Mouse (Mus musculus): Measurements from ENCODE around the gene Plgrkt. TPM values are rescaled to one million over a fixed set of nuclear protein-coding genes. Genes with fewer than 3 reads are reported as not detected.

The Plgrkt gene
- polyA plus RNA-seq, 1 experiment from 2014 or later, result 68.1 TPM

GRCm38 (mm10) chr19:29366226-29366968, 793 bp downstream of the Plgrkt start:
- Histone ChIP-seq H3K4me2 (replicated peaks; ENCODE audit: low read depth, low read length) (peak overlapping the region; percentile 70), H3K4me3 (ENCODE audit: low read depth, low read length) (peak overlapping the region; percentile 54), H3K4me1 (ENCODE audit: control insufficient read depth, insufficient read depth, low read length) (no peaks in the 10 kb centered on the region; the same call in 1 of the 2 replicates), H3K9ac (replicated peaks; ENCODE audit: low read depth, low read length) (peak overlapping the region; percentile 11; the same call in 1 of the 2 replicates), H3K36me3 (ENCODE audit: control insufficient read depth, insufficient read depth, low read length) (no peaks in the 10 kb centered on the region), H3K9me3 (ENCODE audit: control insufficient read depth, low read depth, low read length) (no peaks in the 10 kb centered on the region), H3K27me3 (ENCODE audit: control insufficient read depth, insufficient read depth, low read length) (no peaks in the 10 kb centered on the region), H3K27ac (ENCODE audit: low read length) (no peak overlapping the region)
- ATAC-seq (ENCODE audit: insufficient number of reproducible peaks, insufficient read depth, low FRiP score, low read depth), result no peak
- 49% methylated on average over 20 of the region's 20 CpGs for WGBS

- 25% methylated on average over 3 of the region's 3 CpGs for WGBS
- H3K4me1 ChIP-seq (ENCODE audit: control insufficient read depth, insufficient read depth, low read length), result peaks cover 7% of the 10 kb centered on the region
- H3K27ac ChIP-seq (ENCODE audit: low read length), result no peak overlapping the region
- H3K36me3 ChIP-seq (ENCODE audit: control insufficient read depth, insufficient read depth, low read length), result no peaks in the 10 kb centered on the region
- ATAC-seq (ENCODE audit: insufficient number of reproducible peaks, insufficient read depth, low FRiP score, low read depth), result no peak
- H3K9ac ChIP-seq (replicated peaks; ENCODE audit: low read depth, low read length), result no peak overlapping the region
- no peaks in the 10 kb centered on the region for H3K9me3 ChIP-seq (ENCODE audit: control insufficient read depth, low read depth, low read length)
- H3K4me3 ChIP-seq (ENCODE audit: low read depth, low read length), result no peak overlapping the region
- H3K4me2 ChIP-seq (replicated peaks; ENCODE audit: low read depth, low read length), result no peak overlapping the region
- no peaks in the 10 kb centered on the region for H3K27me3 ChIP-seq (ENCODE audit: control insufficient read depth, insufficient read depth, low read length)
Measured at GRCm38 (mm10) chr19:29365105-29365504, 2.1 kb downstream of the Plgrkt start.

- no peak overlapping the region for H3K4me3 ChIP-seq (ENCODE audit: low read depth, low read length)
- 69% methylated on average over 5 of the region's 5 CpGs for WGBS
- H3K27me3 ChIP-seq (ENCODE audit: control insufficient read depth, insufficient read depth, low read length), result no peaks in the 10 kb centered on the region
Measured at GRCm38 (mm10) chr19:29364076-29364475, 3.1 kb downstream of the Plgrkt start.

GRCm38 (mm10) chr19:29363557-29363956, 3.6 kb downstream of the Plgrkt start:
- Histone ChIP-seq H3K27ac (ENCODE audit: low read length) (no peak overlapping the region), H3K4me3 (ENCODE audit: low read depth, low read length) (no peak overlapping the region), H3K4me2 (replicated peaks; ENCODE audit: low read depth, low read length) (no peak overlapping the region), H3K9me3 (ENCODE audit: control insufficient read depth, low read depth, low read length) (no peaks in the 10 kb centered on the region), H3K27me3 (ENCODE audit: control insufficient read depth, insufficient read depth, low read length) (no peaks in the 10 kb centered on the region), H3K9ac (replicated peaks; ENCODE audit: low read depth, low read length) (no peak overlapping the region), H3K36me3 (ENCODE audit: control insufficient read depth, insufficient read depth, low read length) (no peaks in the 10 kb centered on the region), H3K4me1 (ENCODE audit: control insufficient read depth, insufficient read depth, low read length) (peaks cover 7% of the 10 kb centered on the region)
- 87% methylated on average over 7 of the region's 7 CpGs for WGBS
- no peak for ATAC-seq (ENCODE audit: insufficient number of reproducible peaks, insufficient read depth, low FRiP score, low read depth)

More at GRCm38 (mm10) chr19:29364076-29364475, 3.1 kb downstream of the Plgrkt start:
- no peak for ATAC-seq (ENCODE audit: insufficient number of reproducible peaks, insufficient read depth, low FRiP score, low read depth)
- H3K4me1 ChIP-seq (ENCODE audit: control insufficient read depth, insufficient read depth, low read length), result peaks cover 7% of the 10 kb centered on the region
- H3K4me2 ChIP-seq (replicated peaks; ENCODE audit: low read depth, low read length), result no peak overlapping the region
- no peak overlapping the region for H3K9ac ChIP-seq (replicated peaks; ENCODE audit: low read depth, low read length)
- no peaks in the 10 kb centered on the region for H3K9me3 ChIP-seq (ENCODE audit: control insufficient read depth, low read depth, low read length)
- H3K27ac ChIP-seq (ENCODE audit: low read length), result no peak overlapping the region
- no peaks in the 10 kb centered on the region for H3K36me3 ChIP-seq (ENCODE audit: control insufficient read depth, insufficient read depth, low read length)

GRCm38 (mm10) chr19:29362173-29362930, 4.8 kb downstream of the Plgrkt start:
- Histone ChIP-seq H3K9ac (replicated peaks; ENCODE audit: low read depth, low read length) (peak overlapping the region; percentile 22; the same call in 1 of the 2 replicates), H3K9me3 (ENCODE audit: control insufficient read depth, low read depth, low read length) (no peaks in the 10 kb centered on the region), H3K27ac (ENCODE audit: low read length) (no peak overlapping the region), H3K4me2 (replicated peaks; ENCODE audit: low read depth, low read length) (peak overlapping the region; percentile 63), H3K4me1 (ENCODE audit: control insufficient read depth, insufficient read depth, low read length) (peaks cover 7% of the 10 kb centered on the region), H3K36me3 (ENCODE audit: control insufficient read depth, insufficient read depth, low read length) (no peaks in the 10 kb centered on the region), H3K27me3 (ENCODE audit: control insufficient read depth, insufficient read depth, low read length) (no peaks in the 10 kb centered on the region), H3K4me3 (ENCODE audit: low read depth, low read length) (peak overlapping the region; percentile 59)
- 30% methylated on average over 13 of the region's 13 CpGs for WGBS
- ATAC-seq (ENCODE audit: insufficient number of reproducible peaks, insufficient read depth, low FRiP score, low read depth), result no peak

GRCm38 (mm10) chr19:29361468-29362130, 5.6 kb downstream of the Plgrkt start:
- Histone ChIP-seq H3K27ac (ENCODE audit: low read length) (no peak overlapping the region), H3K27me3 (ENCODE audit: control insufficient read depth, insufficient read depth, low read length) (no peaks in the 10 kb centered on the region), H3K36me3 (ENCODE audit: control insufficient read depth, insufficient read depth, low read length) (no peaks in the 10 kb centered on the region), H3K4me2 (replicated peaks; ENCODE audit: low read depth, low read length) (peak overlapping the region; percentile 63), H3K9me3 (ENCODE audit: control insufficient read depth, low read depth, low read length) (no peaks in the 10 kb centered on the region), H3K4me1 (ENCODE audit: control insufficient read depth, insufficient read depth, low read length) (peaks cover 7% of the 10 kb centered on the region), H3K9ac (replicated peaks; ENCODE audit: low read depth, low read length) (peak overlapping the region; percentile 22), H3K4me3 (ENCODE audit: low read depth, low read length) (peak overlapping the region; percentile 59)
- WGBS, result 2% methylated on average over 33 of the region's 33 CpGs
- ATAC-seq (ENCODE audit: insufficient number of reproducible peaks, insufficient read depth, low FRiP score, low read depth), result peak; percentile 99

GRCm38 (mm10) chr19:29360251-29360650, 6.9 kb downstream of the Plgrkt start:
- Histone ChIP-seq H3K27ac (ENCODE audit: low read length) (no peak overlapping the region), H3K4me2 (replicated peaks; ENCODE audit: low read depth, low read length) (no peak overlapping the region; the same call in 1 of the 2 replicates), H3K4me1 (ENCODE audit: control insufficient read depth, insufficient read depth, low read length) (peaks cover 7% of the 10 kb centered on the region), H3K4me3 (ENCODE audit: low read depth, low read length) (no peak overlapping the region), H3K36me3 (ENCODE audit: control insufficient read depth, insufficient read depth, low read length) (no peaks in the 10 kb centered on the region), H3K9me3 (ENCODE audit: control insufficient read depth, low read depth, low read length) (no peaks in the 10 kb centered on the region), H3K27me3 (ENCODE audit: control insufficient read depth, insufficient read depth, low read length) (no peaks in the 10 kb centered on the region), H3K9ac (replicated peaks; ENCODE audit: low read depth, low read length) (no peak overlapping the region)
- ATAC-seq (ENCODE audit: insufficient number of reproducible peaks, insufficient read depth, low FRiP score, low read depth), result no peak
- 63% methylated on average over 5 of the region's 5 CpGs for WGBS

GRCm38 (mm10) chr19:29356281-29356680, 10.9 kb downstream of the Plgrkt start:
- H3K27ac ChIP-seq (ENCODE audit: low read length), result no peak overlapping the region
- no peaks in the 10 kb centered on the region for H3K36me3 ChIP-seq (ENCODE audit: control insufficient read depth, insufficient read depth, low read length)
- H3K27me3 ChIP-seq (ENCODE audit: control insufficient read depth, insufficient read depth, low read length), result no peaks in the 10 kb centered on the region
- 85% methylated on average over 11 of the region's 11 CpGs for WGBS
- H3K4me3 ChIP-seq (ENCODE audit: low read depth, low read length), result no peak overlapping the region
- no peaks in the 10 kb centered on the region for H3K9me3 ChIP-seq (ENCODE audit: control insufficient read depth, low read depth, low read length)
- peaks cover 6% of the 10 kb centered on the region for H3K4me1 ChIP-seq (ENCODE audit: control insufficient read depth, insufficient read depth, low read length)
- no peak overlapping the region for H3K4me2 ChIP-seq (replicated peaks; ENCODE audit: low read depth, low read length)
- H3K9ac ChIP-seq (replicated peaks; ENCODE audit: low read depth, low read length), result no peak overlapping the region
- no peak for ATAC-seq (ENCODE audit: insufficient number of reproducible peaks, insufficient read depth, low FRiP score, low read depth)

All from stomach, embryonic 14.5 days (tissue).